Comparison of ENCODE assay signal across 9 mouse cellular contexts in genomic region chr8:127227407-127227806, GRCm38 (mm10).
DNase-seq lines count a peak whose midpoint lies in the region; ATAC-seq and TF ChIP-seq lines count a peak whose summit lies in the region.
"Had no signal": no experiment of that assay in that cellular context is flagged by ENCODE, and none has a peak within 500 bp of the region (broad histone marks: within the 10 kb centered on the region; RNA-seq: fewer than 3 reads in every experiment).

No protein-coding gene starts in this region.

- no peak overlapping the region for H3K27ac ChIP-seq in hindbrain, embryonic 15.5 days (replicated peaks)
- no peak overlapping the region for H3K27ac ChIP-seq in hindbrain, embryonic 12.5 days
- peak overlapping the region; percentile 48; the same call in 1 of the 2 replicates for H3K27ac ChIP-seq in hindbrain, embryonic 16.5 days (ENCODE audit: low read depth, low read length)

- peak; percentile 55 for DNase-seq in adrenal gland, postnatal 14 days
- DNase-seq in ovary, postnatal 14 days (ENCODE audit: low spot score): no peak
- DNase-seq in thymus, postnatal 10 days (ENCODE audit: low spot score in 2 of 2): no peak
- DNase-seq: embryo, embryonic 11 days had no signal

- H3ac ChIP-seq in C2C12 (ENCODE audit: control insufficient read depth, insufficient read length, low read depth): no peak overlapping the region

- ATAC-seq in hindbrain, embryonic 15.5 days (ENCODE audit: low FRiP score, low read depth): peak; percentile 72; the same call in 1 of the 2 replicates
- ATAC-seq in hindbrain, embryonic 12.5 days (ENCODE audit: low FRiP score): no peak
- ATAC-seq in hindbrain, embryonic 16.5 days: peak; percentile 63; the same call in 1 of the 2 replicates
- ATAC-seq in inflammation-experienced regulatory T-cells, adult 6 months: no peak

- WGBS in hindbrain, embryonic 15.5 days: 66% methylated on average over 4 of the region's 4 CpGs
- 86% methylated on average over 4 of the region's 4 CpGs for WGBS in hindbrain, embryonic 12.5 days
- WGBS in hindbrain, embryonic 16.5 days: 59% methylated on average over 4 of the region's 4 CpGs

- no peak overlapping the region for H3K4me3 ChIP-seq in hindbrain, embryonic 15.5 days
- no peak overlapping the region for H3K4me3 ChIP-seq in hindbrain, embryonic 12.5 days
- H3K4me3 ChIP-seq in C2C12 (ENCODE audit: insufficient read depth, poor library complexity, severe bottlenecking): no peak overlapping the region
- no peak overlapping the region for H3K4me3 ChIP-seq in hindbrain, embryonic 16.5 days (ENCODE audit: low read length)

- H3K4me2 ChIP-seq in hindbrain, embryonic 15.5 days: no peak overlapping the region
- no peak overlapping the region for H3K4me2 ChIP-seq in hindbrain, embryonic 12.5 days (replicated peaks)
- no peak overlapping the region for H3K4me2 ChIP-seq in hindbrain, embryonic 16.5 days (ENCODE audit: low read length)

- peaks cover under 1% of the 10 kb centered on the region for H3K79me3 ChIP-seq in C2C12 (ENCODE audit: low read depth)

- peaks cover 13% of the 10 kb centered on the region for H3K79me2 ChIP-seq in C2C12 (ENCODE audit: control insufficient read depth, insufficient read depth)

- no peaks in the 10 kb centered on the region for H3K36me3 ChIP-seq in hindbrain, embryonic 15.5 days
- H3K36me3 ChIP-seq in hindbrain, embryonic 12.5 days: no peaks in the 10 kb centered on the region
- H3K36me3 ChIP-seq in C2C12 (ENCODE audit: control insufficient read depth, insufficient read depth): no peaks in the 10 kb centered on the region
- H3K36me3 ChIP-seq in hindbrain, embryonic 16.5 days (ENCODE audit: control insufficient read depth, insufficient read depth, low read length): no peaks in the 10 kb centered on the region

- no peak overlapping the region for H3K9ac ChIP-seq in hindbrain, embryonic 15.5 days
- H3K9ac ChIP-seq in hindbrain, embryonic 12.5 days: no peak overlapping the region
- H3K9ac ChIP-seq in hindbrain, embryonic 16.5 days (ENCODE audit: low read depth, low read length): no peak overlapping the region

- no peaks in the 10 kb centered on the region for H3K9me3 ChIP-seq in hindbrain, embryonic 15.5 days
- H3K9me3 ChIP-seq in hindbrain, embryonic 12.5 days (replicated peaks): no peaks in the 10 kb centered on the region
- no peaks in the 10 kb centered on the region for H3K9me3 ChIP-seq in hindbrain, embryonic 16.5 days (ENCODE audit: control insufficient read depth, low read length)

- no peak for TF ChIP-seq CTCF in C2C12 (IDR thresholded peaks at IDR 0.05; ENCODE audit: control insufficient read depth, insufficient read depth, insufficient read length)

- no peaks in the 10 kb centered on the region for H3K27me3 ChIP-seq in hindbrain, embryonic 15.5 days
- H3K27me3 ChIP-seq in hindbrain, embryonic 12.5 days: no peaks in the 10 kb centered on the region
- no peaks in the 10 kb centered on the region for H3K27me3 ChIP-seq in C2C12 (ENCODE audit: control insufficient read depth, insufficient read depth, insufficient read length)
- H3K27me3 ChIP-seq in hindbrain, embryonic 16.5 days (replicated peaks; ENCODE audit: control insufficient read depth, insufficient read depth, low read length): no peaks in the 10 kb centered on the region

- H3K4me1 ChIP-seq in hindbrain, embryonic 15.5 days (replicated peaks): peaks cover 31% of the 10 kb centered on the region
- peaks cover 17% of the 10 kb centered on the region for H3K4me1 ChIP-seq in hindbrain, embryonic 12.5 days
- H3K4me1 ChIP-seq in hindbrain, embryonic 16.5 days (ENCODE audit: control insufficient read depth, insufficient read depth, low read depth, low read length): peaks cover 13% of the 10 kb centered on the region

TF ChIP-seq in C2C12, 6 proteins besides CTCF, POLR2A, EP300 and RAD21:
- TF ChIP-seq MAX (IDR thresholded peaks at IDR 0.05) (no peak), USF1 (IDR thresholded peaks at IDR 0.05; ENCODE audit: low read depth) (no peak), CEBPB (IDR thresholded peaks at IDR 0.05; ENCODE audit: low read depth) (peak; percentile 12)

Comparison
In these comparisons a context has a peak if more than half of its experiments do, and no peak if none do; other contexts are left out.
1. ATAC-seq: peak in hindbrain, embryonic 15.5 days (single experiment) and hindbrain, embryonic 16.5 days (single experiment); none in hindbrain, embryonic 12.5 days (single experiment) and inflammation-experienced regulatory T-cells, adult 6 months (single experiment).